Mouse (Mus musculus) right cerebral cortex, postnatal 4 days (tissue): Measurements from ENCODE around the gene Rif1.
A peak's percentile ranks its signal among the peaks of the same experiment; 100 is the strongest.

Experiments used
- DNase-seq: peaks from one replicate; pipeline ENCODE4 v3.0.0-alpha.2; 2022

Gene Rif1

GRCm38 (mm10) chr2:52072491-52073140, at the start of gene Rif1:
Rif1 (plus strand) TSS chr2:52072832.
- peak; percentile 80 for DNase-seq

DNA sequence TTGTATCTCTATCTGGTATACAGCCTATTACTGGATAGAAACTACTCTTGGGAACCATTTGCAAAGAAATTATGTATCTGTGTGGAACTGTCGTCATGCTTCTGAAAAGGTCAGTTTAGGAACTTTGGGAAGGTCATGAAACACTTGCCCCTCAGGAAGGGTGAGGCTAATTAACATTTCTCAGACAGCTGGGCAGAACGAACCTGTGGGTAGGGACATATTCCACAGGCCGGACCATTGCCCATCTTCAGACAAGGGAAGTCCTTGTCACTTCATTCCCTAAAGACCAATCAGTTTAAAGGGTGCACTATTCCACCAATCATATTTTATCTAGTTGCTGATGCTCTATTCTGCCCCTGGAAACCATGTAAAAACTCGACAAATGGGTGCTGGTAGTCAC, 45.6 kb upstream of the Rif1 start:
- no peak for DNase-seq

- DNase-seq = no peak
Observed at GRCm38 (mm10) chr2:52029426-52029825, 43.2 kb upstream of the Rif1 start.

GRCm38 (mm10) chr2:52031491-52031890, 41.1 kb upstream of the Rif1 start:
- no peak for DNase-seq

DNA sequence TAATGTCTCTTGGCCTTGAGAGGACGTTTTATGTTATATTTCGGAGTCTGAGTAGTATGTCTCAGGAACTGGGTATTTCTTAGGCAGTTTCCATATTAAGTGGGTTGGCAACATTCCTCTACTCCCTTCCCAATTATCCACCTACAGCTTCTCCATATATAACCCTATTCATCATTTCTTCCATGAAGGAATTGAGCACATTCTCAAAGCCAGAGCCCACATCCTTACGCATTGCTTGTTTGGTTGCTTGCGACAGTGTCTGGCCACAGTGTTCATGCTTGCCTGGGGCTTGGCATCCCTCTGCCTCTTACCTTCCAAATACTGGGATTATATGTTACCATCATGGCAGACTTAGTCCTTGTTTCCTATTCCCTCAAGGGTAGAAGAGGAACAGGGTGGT, 38.0 kb upstream of the Rif1 start:
- DNase-seq = no peak

- DNase-seq = no peak
Observed at GRCm38 (mm10) chr2:52035144-52035543, 37.5 kb upstream of the Rif1 start.

DNA sequence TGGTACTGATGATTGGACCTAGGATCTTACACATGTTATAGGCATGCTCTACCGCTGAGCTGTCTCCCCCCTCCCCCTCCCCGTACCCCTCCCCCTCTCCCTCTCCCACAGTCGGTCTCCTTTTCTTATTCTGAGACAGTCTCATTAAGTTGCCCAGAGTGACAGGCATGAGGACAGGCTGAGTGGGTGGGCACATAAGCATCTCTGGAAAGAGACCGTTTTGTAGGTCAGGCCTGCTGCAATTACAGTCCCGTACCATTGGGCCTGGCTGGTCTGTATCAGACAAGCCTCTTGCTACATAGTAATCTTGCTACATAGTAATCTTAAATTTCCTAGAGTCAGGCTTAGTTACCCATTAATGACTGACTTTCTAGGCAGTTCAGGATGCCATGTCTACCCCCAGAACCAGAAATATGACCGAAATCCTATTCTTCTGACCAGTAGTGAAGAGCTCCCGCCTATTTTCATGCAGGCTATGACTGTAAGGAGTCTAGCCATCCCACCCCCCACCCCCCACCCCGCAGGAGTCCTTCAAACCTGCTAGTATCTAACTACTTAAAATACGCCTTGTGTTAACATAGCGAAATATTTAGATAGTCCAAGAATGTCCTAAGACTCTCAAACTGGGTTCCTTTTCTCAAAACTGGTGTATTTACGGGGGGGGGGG, 35.6 kb upstream of the Rif1 start:
- DNase-seq = no peak

- peak; percentile 7 for DNase-seq
Observed at GRCm38 (mm10) chr2:52037882-52038281, 34.8 kb upstream of the Rif1 start, which contains the start of gene Tnfaip6. Tnfaip6 (plus strand) TSS chr2:52038009.

GRCm38 (mm10) chr2:52038558-52038957, 34.1 kb upstream of the Rif1 start:
- no peak for DNase-seq

- no peak for DNase-seq
Observed at GRCm38 (mm10) chr2:52039083-52039801, 33.4 kb upstream of the Rif1 start.

DNA sequence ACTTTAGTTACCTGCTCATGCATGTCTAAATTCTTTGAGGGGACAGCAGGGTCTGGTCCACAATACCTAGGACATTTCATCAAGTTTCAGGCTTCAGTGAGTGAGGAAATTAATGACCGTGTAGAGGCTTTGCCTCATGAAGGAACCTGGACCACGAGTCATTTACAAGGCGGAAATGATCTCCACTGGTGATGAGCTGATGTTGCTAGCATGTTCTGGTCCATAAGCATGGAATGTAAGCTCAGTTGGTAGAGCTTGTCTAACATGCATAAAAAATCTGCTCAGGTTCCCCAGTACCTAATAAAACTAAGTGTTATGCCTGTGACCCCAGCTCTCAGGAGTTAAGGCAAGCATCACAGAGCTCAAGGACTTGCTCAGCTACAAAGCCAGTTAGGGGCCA, 30.5 kb upstream of the Rif1 start:
- no peak for DNase-seq

GRCm38 (mm10) chr2:52042714-52043113, 29.9 kb upstream of the Rif1 start:
- no peak for DNase-seq

- no peak for DNase-seq
Observed at GRCm38 (mm10) chr2:52043485-52043884, 29.1 kb upstream of the Rif1 start.

- no peak for DNase-seq
Observed at GRCm38 (mm10) chr2:52046032-52046431, 26.6 kb upstream of the Rif1 start.

GRCm38 (mm10) chr2:52050823-52051222, 21.8 kb upstream of the Rif1 start:
- DNase-seq = no peak

DNA sequence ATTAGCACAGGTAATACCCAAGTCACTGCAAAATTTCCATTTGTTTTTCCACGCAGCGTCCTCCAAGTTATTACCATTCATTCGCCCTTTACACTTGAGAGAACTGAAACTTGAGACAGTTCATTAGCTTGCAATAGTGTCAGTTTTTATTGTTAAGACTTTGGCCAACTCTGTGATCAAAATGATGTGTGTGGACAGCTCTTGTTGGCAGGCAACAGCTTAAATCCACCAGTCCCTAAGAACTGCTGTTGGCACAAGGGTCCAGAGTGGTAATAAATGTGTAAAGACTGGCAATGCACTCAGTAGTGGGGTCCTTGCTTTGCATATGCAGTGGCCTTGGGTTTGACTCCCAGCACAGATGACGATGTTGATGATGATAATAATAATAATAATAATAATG, 20.3 kb upstream of the Rif1 start:
- no peak for DNase-seq

DNA sequence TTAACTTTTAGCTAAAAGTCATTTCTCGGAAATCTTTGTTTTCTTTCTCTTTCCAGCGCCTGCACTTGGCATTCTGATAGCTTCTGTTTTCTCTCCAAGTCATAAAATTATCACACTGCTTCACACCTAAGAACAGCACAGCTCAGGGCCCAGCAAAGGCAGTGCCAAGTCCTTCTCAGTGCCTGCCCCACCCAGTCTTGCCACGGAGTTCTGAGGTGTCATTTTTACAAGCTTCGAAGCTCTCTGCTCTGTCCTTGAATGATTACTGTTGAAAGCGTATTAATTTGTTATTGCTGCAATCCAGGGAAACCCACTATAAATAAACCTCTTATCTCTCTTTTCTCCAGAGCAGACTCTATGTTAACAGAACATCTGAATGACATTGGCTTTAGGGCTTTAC, 19.1 kb upstream of the Rif1 start:
- DNase-seq = no peak

GRCm38 (mm10) chr2:52055616-52056015, 17.0 kb upstream of the Rif1 start:
- no peak for DNase-seq

- DNase-seq = no peak
Observed at GRCm38 (mm10) chr2:52057099-52057498, 15.5 kb upstream of the Rif1 start.

- DNase-seq = no peak
Observed at GRCm38 (mm10) chr2:52057681-52058080, 15.0 kb upstream of the Rif1 start.

GRCm38 (mm10) chr2:52068641-52069040, 4.0 kb upstream of the Rif1 start:
- DNase-seq = no peak

- no peak for DNase-seq
Observed at GRCm38 (mm10) chr2:52070816-52071215, 1.8 kb upstream of the Rif1 start.

DNA sequence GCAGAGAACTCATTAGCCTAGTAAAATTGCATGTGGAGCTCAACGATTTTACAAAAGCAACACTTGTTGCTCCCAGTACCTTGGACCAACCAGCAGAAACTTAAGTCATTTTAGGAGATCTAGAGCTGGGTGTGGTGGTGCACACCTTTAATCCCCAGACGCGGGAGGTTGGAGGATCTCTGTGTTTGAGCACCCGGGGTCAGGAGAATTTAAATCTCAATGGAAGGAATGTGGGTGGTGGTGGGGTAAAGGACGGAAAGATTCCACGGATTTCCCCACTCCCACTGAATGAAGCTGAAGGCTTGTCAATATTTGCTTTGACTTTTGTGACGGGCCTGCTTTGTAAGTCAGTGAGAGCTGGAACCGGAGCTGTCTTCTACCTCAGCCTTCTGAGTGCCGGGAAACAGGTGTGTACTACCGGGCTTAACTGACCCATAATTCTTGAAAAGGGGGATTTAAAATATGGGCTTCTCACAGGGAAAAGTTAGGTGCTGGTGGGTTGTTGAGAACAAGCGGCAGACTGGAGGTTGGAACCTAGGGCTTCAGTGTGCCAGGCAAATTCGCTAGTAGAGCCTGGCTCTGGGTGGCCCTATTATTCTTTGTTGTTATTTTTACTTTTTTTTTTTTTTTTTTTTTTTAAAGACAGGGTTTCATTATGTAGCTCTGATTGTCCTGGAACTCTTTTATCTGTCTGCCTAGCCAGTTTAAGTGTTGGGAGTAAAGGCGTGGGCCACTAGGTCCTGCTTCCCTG, 1.2 kb upstream of the Rif1 start:
- DNase-seq = no peak
